17 mouse cellular contexts compared by ENCODE assay signal in the genomic region with DNA sequence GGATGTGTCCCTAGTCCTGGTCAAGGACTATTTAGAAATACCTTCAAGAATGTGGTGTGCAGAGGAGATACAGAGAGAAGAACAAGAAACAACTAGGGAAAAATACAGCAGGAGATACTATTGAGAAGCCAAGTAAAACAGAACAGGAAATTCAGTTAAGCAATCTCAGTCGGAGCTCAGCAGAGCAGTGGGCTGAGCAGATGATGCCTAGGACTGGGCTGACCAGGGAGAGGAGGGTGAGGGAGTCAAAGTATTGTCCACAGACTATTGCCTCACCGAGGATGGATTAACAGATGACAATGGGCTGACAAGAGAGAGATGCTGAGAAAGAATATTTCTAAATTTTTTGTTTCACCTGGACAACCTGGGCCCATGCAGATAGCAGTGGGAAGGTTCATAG.
A peak's percentile ranks its signal among the peaks of the same experiment; 100 is the strongest.
DNase-seq lines count a peak whose midpoint lies in the region; ATAC-seq lines count a peak whose summit lies in the region.
"Had no signal": no experiment of that assay in that cellular context is flagged by ENCODE, and none has a peak within 500 bp of the region (broad histone marks: within the 10 kb centered on the region; RNA-seq: fewer than 3 reads in every experiment).

No protein-coding gene starts in this region.

- no peak for DNase-seq in kidney, postnatal 36 days
- DNase-seq: adrenal gland, adult 2 months; adrenal gland, adult 8-10 months; adrenal gland, postnatal 10 days; adrenal gland, postnatal 14 days; adrenal gland, postnatal 25 days; adrenal gland, postnatal 36 days; B cell, adult 2 months; cerebellum, adult 11 months; cerebellum, adult 11-12 months; cerebellum, adult 18-20 months had no signal

- ATAC-seq in granulocyte monocyte progenitor cell, adult 5-6 weeks (replicated peaks; ENCODE audit: poor library complexity, severe bottlenecking), result peak; percentile 56
- peak; percentile 70 for ATAC-seq in megakaryocyte progenitor cell, adult 5-6 weeks (replicated peaks; ENCODE audit: poor library complexity)
- no peak for ATAC-seq in monocyte, adult 5-6 weeks (replicated peaks; ENCODE audit: insufficient number of reproducible peaks, low FRiP score, low TSS enrichment, poor library complexity, severe bottlenecking)
- ATAC-seq: activated CD4-positive, CD25-positive, alpha-beta regulatory T cell, adult 4 months; CD4-positive, CD25-positive, alpha-beta regulatory T cell, adult 4 months; Patski had no signal
